Mouse (Mus musculus): ENCODE data around the gene 2310011J03Rik.

GRCm38 (mm10) chr10:80330084-80330483 lies 9.7 kb upstream of the 2310011J03Rik start:
- TF ChIP-seq POLR2A (IDR thresholded peaks at IDR 0.05; ENCODE audit: control insufficient read depth, extremely low read depth, insufficient read depth, low read length, poor library complexity) (no peak), CTCF (IDR thresholded peaks at IDR 0.05; ENCODE audit: borderline replicate concordance, control insufficient read depth, extremely low read depth, insufficient read depth, low read length, poor library complexity) (no peak)

All from thymus, adult 2 months (tissue).